Mouse (Mus musculus): ENCODE data around the gene Tbcb. TPM values are rescaled to one million over a fixed set of nuclear protein-coding genes. Genes with fewer than 3 reads are reported as not detected.
"Not testable (repeated sequence)": the region's sequence is repeated elsewhere in the genome, so short reads cannot be mapped to it uniquely, and the experiment has no call there.

The Tbcb gene
- 67.7 and 75.4 TPM in 2 replicates for total RNA-seq (2021)
- long read RNA-seq, experiment 1, transcript Tbcb-201 (6 exons, 1,416 nt): major isoform, 74 of 78 reads
- long read RNA-seq, experiment 1, partial matches to known transcripts: 2 of 78 reads
- long read RNA-seq, experiment 1, other reads (novel, unspliced or antisense): 1 of 78 reads
- long read RNA-seq, experiment 2, transcript Tbcb-201 (6 exons, 1,416 nt): major isoform, 66 of 71 reads
- long read RNA-seq, experiment 2, partial matches to known transcripts: 3 of 71 reads
- long read RNA-seq, experiment 2, other reads (novel, unspliced or antisense): 2 of 71 reads

DNA sequence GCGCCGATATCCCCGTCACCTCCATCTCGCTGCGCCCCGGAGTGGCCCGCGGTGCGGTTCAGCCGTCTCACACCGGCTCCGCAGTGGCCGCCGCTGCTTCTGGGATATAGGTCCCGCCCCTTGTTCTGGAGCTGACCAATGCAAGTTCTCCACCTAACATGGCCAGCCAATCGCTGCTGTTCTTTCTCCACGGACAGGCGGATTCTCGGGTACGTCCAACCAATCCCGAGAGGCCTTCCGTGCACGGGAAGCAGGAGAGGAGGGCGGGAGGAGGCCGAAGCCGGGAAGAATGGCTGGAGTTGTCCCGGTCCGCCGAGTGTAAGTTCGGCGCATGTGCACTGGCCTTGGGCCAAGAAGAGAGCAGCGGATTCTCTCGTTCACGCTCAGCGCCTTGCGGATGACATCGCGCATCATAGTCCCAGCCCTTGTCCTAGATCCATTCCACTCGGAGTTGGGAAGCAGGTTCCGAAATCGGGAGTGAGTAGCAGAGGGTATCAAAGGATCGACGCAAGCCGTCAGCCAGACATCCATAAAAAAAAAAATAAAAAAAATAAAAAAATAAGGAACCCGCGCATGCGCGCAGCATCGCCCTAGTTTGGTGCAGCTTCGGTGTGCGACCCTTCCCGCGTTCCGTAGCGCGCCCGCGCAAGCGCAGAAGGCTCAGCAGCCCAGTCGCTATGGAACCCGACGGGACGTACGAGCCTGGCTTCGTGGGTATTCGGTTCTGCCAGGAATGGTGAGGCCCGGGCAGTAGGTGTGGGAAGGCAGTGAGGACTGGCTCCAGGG is at the start of gene Tbcb, which contains the start of gene Polr2i:
Tbcb (minus strand) TSS at position 604 of the 786 bp plus-strand sequence.
Polr2i (plus strand) TSS at position 280 of the 786 bp plus-strand sequence.
- peak; percentile 99 for DNase-seq

DNA sequence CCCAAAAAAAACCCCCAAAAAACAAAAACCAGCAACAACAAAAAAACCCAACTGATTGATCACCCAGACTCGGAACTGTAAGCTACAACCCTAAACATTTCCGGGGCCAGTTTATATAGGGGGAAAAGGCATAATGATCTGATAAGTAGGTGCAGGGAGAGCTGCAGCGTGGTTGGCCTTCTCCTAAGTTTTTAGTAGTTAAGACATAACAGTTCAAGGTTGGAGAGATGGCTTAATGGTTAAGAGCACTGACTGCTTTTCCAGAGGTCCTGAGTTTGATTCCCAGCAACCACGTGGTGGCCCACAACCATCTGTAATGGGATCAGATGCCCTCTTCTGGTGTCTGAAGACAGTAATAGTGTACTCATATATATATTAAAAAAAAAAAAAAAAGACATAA is 49.5 kb upstream of the Tbcb start:
- DNase-seq: no peak

DNA sequence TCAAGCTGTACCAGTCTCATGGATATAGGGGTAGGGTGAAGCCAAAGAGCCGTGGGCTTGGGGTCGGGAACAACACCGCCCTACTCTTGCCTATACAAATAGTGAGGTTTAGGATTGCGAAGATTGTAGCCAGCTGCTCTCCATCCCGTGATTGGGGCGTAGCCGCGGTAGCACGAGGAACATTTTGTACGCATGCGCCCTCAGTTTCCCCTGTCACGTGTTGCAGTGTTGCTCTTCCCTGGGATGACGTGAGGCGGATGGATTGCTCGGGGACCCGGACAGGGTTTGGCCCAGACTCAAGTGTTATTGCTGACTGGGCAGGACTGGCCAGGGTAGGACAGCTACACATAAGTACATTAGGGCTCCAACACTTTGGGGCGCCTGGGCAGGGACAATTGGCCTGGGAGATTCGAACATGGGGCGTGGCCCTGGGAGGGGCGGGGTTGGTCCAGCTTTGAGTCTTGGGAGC is 48.6 kb upstream of the Tbcb start:
- peak; percentile 91 for DNase-seq

DNA sequence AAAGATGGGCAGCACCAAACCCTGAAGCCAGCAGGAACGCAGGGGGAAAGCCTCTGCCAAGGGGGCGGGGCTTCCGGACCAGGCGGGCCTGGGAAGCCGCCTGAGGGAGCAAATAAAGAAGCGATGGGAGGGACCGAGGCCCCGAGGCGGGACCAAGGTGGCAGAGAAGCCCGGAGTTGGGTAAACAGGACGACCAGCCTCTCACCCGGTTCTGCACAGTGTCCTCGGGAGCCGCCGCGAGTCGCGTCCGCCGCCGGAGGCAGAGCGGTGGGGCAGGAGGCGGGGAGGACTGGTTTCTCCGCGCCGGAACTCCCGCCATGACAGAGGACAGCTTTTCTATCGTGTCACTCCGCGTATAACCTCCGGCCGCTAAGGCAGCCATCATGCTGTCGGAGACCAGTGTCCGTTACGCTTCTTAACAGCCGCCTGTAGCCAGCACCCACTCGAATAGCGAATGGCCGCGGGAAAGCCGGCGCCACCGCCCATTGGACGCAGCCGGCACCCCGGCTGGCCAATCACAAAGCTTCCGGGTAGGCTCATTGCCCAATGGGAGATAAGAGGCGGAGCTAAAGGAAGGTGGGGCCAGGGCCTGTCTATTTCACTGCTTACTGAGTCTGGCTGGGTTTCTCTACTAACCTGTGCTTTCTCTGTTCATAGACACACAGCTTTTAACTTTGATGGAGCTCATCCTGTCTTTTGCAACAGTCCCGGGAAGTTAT is 48.0 kb upstream of the Tbcb start, which contains the start of the genes Thap8 and Wdr62:
Thap8 (plus strand) TSS at position 144 of the 719 bp plus-strand sequence.
Wdr62 (minus strand) TSS at position 469 of the 719 bp plus-strand sequence.
- DNase-seq: peak; percentile 95

DNA sequence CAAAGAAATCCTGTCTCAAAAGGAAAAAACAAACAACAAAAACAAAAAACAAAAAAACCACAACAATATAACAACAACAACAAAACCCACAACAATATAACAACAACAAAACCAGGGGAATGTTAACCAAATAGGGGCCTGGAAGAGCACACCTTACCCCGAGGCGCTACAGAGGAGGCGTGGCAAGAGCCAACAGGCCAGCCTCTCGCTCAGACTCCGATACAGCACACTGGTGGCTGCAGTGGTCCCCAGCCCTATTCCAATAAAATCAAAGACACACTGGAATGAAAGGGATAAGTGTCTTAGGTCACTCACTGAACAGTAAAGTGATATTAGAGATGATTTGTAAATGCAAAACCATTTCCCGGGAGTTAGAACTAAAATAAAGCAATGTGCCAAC is 47.5 kb upstream of the Tbcb start:
- DNase-seq: no peak

DNA sequence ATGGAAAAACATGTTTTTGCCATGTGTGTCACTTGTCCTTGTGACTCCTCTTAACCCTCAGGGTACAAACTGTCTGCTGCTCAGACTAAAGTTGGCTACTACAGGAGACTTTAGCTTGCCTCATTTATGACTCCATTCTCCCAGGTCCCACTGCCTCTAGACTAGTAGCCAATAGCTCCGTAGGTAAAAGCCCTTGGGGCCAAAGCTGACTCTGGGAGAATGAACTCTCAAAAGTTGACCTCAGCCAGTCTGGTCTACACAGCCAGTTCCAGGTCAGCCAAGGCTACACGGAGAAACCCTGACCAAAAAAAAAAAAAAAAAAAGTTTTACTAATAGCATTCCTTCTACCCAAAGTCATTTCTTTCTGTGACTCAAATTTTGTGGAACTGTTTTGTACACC is 46.8 kb upstream of the Tbcb start:
- DNase-seq: peak; percentile 45

DNA sequence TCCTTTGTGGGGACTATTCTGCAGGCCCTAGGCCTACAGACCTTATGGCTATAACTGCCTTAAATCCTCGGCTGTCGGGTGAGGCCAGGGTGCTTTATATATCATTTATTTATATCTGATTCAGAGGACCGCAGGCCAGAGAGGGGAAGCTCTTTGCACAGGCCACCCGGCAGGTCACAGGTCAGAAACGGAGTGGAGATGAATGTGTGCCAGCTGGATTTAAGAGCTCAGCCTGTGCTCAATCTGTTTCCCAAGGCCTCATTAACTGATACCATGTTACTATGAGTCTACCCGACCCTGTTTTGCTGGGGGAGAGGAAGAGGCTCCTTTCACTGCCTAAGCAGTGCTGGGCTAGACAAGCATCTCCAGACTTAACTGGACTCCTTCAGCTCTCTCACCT is 42.3 kb upstream of the Tbcb start:
- DNase-seq: no peak

DNA sequence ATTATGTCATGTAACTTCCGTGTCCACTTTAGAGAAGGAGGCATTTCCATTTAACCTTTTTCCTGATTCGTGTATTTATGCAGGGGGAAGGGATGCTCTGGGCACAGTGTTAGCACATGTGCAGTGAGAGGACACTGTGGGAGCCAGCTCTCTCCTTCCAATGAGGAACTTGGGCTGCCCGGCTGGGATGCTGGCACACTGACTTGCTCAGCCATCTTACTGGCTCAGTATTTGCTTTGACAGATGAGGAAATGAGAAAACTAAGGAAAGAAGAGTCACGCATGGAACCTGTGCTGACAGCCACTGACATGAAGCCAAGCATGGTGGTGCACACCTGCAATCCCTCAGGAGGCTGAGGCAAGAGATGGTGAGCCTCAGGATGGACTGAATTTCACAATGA is 37.6 kb upstream of the Tbcb start:
- DNase-seq: no peak

DNA sequence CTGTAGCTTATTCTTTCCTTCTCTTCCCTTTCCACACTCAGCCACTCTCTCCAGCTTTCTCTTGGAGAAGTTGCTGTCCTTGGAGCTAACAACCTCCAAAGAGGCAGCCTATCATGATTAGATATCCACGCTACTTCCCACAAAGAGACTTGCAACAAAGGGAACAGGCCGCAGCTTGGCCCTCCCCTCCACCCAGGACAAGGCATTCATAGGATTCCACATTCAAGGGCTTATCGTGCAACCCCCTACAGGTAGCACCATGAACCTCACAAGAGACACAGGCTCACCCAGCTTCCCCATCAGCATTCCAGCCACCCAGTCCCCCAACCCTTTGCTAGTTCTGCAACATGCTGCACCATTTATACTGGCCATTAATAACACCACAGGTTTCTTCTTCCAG is 34.7 kb upstream of the Tbcb start:
- no peak for DNase-seq

DNA sequence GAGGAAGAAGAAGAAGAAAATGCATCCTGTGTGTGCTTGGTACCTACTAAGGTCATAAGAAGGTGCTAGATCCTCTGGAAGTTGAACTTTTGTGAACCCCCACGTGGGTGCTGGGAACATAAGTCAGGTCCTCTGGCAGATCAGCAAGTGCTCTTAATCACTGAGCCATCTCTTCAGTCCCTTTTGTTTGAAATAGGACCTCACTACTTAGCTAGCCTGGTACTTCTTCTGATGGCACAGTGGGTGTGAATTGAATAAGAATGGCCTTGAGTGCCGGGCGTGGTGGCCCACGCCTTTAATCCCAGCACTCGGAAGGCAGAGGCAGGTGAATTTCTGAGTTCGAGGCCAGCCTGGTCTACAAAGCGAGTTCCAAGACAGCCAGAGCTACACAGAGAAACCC is 33.9 kb upstream of the Tbcb start:
- no peak for DNase-seq

DNA sequence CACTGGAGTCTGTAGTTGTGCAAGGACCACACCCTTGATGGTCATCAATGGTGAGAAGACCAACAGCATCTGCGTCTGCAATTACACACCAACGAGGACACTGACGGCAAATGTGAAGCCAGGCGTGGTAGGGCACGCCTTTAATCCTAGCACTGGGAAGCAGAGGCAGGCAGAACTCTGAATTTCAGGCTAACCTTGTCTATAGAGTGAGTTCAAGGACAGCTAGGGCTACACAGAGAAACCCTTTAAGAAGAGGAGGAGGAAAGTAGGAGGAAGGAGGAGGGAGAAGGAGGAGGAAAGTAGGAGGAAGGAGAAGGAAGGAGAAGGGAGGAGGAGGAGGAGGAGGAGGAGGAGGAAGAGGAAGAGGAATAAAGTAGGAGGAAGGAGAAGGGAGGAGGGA is 33.5 kb upstream of the Tbcb start:
- no peak for DNase-seq

DNA sequence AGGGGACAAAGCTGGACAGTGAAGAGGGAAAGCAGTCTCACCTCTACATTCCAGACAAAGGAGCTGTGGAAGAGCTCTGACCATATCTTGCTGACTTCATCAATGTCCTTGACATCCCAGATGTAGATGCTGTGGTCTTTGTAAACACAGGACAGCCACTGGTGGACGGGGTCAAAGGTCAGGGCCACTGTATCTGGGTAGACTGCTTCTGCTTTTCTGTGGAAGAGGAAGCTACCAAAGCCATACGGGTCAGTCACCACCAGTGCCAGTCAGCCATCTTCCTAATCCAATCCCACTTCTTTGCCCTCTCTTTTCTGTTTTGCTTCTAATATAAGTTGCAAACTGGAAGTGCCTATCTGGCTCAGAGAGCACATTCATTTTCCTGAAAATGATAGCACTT is 33.0 kb upstream of the Tbcb start:
- peak; percentile 26 for DNase-seq

DNA sequence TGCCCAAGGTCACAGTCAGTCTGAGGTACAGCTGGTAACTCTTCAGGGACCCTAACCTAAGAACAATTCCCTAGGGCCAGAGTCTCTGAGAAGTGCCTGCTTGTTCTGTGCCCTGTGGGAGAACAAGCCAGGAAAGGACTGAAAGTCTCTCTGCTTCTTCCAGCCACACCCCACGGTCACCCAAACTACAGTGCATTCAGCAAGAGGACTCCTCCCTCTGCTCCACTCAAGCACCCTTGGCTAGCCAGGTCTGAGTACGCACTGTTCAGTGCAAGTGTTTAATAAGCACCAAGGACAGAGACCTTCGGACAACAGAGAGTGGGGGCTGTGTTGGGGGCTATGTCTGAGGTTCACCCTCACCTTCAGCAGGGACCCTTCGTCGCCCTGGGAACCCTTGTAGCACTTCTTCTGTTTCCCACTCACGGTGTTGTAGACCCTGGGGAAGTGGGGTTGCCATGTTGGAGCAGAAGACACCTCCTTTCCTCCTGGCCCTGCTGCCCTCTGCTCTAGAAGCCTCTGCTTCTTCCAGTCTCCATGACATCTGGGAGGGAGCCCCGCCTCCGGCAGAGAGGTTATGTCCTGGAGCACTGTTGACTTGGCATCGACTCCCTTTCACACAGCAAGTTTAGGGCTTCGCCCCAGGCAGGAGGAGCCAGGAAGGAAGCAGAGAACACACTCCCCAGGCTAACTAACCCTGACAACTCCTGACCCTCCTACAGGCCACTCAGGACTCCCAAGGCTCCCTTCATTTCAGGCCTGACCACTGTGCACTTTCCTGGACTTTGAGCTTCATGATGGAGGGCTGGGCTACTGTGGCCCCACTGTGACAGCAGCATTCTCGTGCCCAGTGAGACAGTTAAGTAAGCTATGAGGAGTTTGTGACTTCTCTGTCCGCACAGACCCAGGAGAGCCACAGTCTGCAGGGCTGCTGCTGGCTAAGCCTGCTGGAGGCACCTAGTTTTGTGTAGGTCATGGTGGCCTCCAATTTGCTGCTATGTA is 20.2 kb upstream of the Tbcb start:
- peak; percentile 74 for DNase-seq

DNA sequence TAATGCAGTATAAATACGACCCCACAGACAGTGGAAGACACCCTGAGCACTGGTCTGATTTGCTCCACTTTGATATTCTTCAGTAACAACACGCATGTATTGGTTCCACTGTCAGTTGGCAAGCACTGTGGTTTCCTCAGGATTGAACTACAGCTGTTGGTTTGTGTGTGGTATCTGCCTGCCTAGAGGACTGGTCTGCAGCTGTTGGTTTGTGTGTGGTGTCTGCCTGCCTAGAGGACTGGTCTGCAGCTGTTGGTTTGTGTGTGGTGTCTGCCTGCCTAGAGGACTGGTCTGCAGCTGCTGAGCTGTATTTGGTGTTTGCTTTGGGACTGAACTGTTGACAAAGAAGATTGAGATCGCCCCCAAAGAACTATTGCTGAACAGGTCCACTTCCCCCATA is 5.3 kb upstream of the Tbcb start:
- DNase-seq: not testable (repeated sequence)

DNA sequence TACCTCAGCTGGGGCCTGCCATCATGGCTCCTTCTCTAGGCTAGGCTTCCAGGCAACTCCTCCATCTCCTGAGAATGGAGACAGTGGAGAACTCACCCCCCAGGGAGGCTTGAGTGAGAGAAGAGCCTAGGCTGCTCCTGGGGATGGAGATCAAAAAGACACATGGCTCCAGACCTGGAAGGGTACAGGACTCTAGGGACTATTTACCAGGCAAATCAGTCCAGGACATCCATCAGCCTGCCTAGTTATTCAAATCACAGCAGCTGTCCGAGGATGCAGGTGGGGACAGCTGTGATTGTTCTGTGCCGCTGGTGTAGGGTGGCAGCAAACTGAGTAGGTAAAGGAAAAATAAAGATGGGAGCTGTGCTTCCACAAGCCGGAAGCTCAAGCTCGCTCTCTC is 3.6 kb upstream of the Tbcb start, which contains the start of gene Ovol3:
Ovol3 (minus strand) TSS at position 101 of the 400 bp plus-strand sequence.
- no peak for DNase-seq

DNA sequence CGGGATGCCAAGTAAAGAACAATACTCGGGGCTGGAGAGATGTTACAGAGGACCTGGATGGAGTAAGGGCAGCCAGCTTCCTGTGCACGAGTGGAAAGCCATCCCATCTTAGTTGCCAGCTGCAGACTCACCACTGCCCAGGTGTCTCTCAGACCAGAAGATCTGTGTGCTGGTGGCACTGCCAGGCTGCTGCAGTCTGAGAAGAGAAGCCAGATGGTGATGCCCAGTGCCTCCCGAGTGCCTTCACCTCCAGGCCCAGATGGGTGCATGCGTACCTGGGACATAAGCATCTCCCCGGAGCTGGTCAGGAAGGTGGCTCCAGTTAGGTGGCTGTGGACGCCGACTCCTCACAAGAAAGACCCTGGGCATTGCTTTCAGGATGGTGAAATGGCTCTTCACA is 3.0 kb upstream of the Tbcb start:
- DNase-seq: no peak

DNA sequence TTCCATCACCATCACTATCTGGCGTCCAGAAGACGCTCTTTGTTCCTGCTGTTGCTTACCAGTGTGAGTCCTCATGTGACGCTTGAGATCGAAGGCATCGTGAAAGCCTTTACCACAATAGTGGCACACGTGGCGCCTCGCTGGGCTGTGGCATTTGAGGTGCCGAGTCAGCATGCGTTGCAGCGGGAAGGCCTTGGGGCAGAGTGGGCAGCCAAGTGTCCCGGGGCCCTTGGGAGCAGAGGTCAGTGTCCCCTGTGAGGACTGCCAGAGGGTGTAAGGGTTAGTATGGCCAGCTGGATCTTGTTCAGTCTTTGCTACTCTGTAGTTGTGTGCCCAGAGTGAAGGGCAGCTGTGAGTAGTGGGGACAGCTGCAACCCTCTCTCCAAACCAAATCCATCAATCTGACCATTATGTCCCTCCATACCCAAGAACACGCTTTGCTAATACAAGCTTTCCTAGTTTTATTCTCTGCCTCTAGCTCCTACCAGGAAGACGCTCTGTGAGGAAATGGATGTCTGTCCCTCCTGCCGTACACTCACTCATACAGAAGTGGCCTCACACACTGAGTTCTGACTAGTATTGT is 2.3 kb upstream of the Tbcb start:
- DNase-seq: peak; percentile 63

DNA sequence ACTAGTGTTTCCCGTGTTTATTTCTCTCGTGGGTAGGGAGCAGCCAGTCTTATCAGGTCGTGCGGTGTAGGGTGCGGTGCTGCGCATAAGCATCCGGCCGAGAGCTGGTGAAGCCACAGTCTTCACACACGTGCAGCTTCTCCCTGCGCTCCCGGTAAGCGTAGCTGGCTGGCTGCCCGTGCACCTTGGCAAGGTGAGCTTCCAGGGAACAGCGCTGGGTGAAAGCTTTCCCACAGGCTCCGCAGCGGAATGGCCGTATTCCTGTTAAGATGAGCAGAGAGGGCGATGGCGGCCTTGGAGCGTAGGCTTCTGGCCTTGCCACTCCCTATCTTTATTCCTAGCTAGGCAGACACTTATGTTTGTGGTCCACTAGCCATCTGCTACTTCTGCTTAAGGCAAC is 1.3 kb upstream of the Tbcb start:
- peak; percentile 22 for DNase-seq

DNA sequence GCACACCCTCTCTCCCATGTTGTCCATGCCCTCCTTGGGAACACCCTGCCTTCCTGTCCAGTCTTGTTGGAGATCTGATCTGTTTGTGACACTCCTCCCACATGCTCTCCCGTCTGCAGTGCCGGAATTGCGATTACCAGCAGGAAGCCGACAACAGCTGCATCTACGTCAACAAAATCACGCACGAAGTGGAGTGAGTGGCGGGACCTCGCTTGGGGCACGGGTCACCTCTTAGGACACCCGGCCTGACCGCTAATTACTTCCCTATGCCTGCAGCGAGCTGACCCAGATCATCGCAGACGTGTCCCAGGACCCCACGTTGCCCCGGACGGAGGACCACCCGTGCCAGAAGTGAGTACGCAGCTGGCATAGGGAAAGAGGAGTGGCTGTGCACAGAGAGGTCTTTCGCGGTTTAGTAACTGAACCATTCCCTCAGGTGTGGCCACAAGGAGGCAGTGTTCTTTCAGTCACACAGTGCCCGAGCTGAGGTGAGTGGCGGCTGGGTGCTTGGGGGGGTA is 618 bp upstream of the Tbcb start:
- DNase-seq: peak; percentile 86

DNA sequence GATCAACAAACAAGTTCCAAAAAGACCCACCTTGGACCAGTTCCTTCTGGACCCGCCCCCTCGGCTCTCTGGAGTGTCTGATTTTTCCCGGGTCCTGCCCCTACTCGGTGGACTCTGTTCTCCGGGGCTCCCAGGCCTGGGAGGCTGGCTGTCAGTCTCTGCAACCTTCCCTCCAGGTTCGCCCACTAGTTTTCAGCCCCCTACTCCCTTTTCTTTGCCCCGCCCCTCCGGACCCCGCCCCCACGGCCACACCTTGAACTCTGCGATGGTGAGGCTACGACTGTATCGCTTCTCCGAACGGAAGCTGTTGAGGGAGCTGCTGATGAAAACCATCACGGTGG is 774 bp downstream of the Tbcb start:
- no peak for DNase-seq

DNA sequence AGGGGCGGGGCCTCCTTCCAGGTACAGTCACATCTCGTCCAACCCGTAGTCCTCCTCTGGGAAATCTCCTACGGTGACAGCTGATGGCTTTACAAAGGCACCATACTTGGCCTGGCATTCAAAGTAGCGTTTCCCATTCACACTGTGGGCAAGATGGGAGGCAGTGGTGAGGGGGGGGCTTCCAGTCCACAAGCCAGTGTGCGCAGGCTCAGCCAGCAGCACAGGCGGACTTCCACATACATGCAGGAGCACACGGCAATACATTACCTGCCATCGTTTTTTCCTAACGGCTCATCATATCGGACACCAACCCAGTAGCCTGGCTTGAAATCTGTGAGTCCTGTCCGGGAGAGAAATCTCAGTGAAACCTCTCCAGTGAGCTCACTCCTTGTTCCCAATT is 7.9 kb downstream of the Tbcb start:
- DNase-seq: no peak

All from adrenal gland, postnatal 14 days (tissue).